Mouse (Mus musculus) cortical plate, adult 2 months (tissue): ENCODE data around the gene Zpbp.

Experiments used
- CTCF ChIP-seq: fragments of 200-500 bp; IDR thresholded peaks from 2 replicates; pipeline ENCODE4 v1.5.1; 2011; ENCODE audit warnings: mild to moderate bottlenecking, control low read depth, low read length; ENCODE audit not compliant: insufficient read depth; ENCODE audit errors: extremely low read depth
- POLR2A ChIP-seq: fragments of 200-500 bp; IDR thresholded peaks from 2 replicates; pipeline ENCODE4 v1.6.1; 2011; ENCODE audit warnings: mild to moderate bottlenecking, low read length, control low read depth; ENCODE audit not compliant: insufficient read depth; ENCODE audit errors: extremely low read depth

GRCm38 (mm10) chr11:11414188-11414587, 48.0 kb downstream of the Zpbp start:
- TF ChIP-seq CTCF (no peak), POLR2A (no peak)
